Mouse (Mus musculus) cerebellum, postnatal 36 days (tissue): ENCODE results near the gene Igdcc3.

Experiments used
- DNase-seq, 2 experiments: peaks; one replicate each; pipeline ENCODE4 v3.0.0; 2021 to 2022; ENCODE audit warnings: mixed read lengths in 2 of 2

Gene Igdcc3

GRCm38 (mm10) chr9:65141306-65141975 lies 452 bp downstream of the Igdcc3 start:
- peak; percentile 31 to 36 for DNase-seq

DNA sequence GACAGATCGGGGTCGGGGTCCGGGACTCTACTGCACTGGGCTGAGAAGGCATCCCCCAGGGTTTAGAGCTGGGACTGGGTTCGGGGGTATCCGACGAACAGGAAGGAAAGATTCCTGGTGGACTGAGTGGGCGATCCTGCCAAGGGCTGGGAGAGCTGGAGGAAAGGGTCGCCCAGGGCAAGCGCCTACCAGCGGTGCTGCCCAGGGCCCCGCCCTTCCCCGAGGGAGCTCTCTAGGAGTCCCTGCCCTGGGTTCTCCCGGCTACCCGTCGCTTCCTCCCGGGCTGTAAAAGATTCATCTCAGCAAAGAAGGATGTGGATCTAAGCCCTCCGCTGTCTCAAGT lies 958 bp downstream of the Igdcc3 start:
- peak in 1 of 2 experiments; percentile 11 for DNase-seq

- DNase-seq = no peak
Measured at GRCm38 (mm10) chr9:65142399-65142798, 1.4 kb downstream of the Igdcc3 start.

DNA sequence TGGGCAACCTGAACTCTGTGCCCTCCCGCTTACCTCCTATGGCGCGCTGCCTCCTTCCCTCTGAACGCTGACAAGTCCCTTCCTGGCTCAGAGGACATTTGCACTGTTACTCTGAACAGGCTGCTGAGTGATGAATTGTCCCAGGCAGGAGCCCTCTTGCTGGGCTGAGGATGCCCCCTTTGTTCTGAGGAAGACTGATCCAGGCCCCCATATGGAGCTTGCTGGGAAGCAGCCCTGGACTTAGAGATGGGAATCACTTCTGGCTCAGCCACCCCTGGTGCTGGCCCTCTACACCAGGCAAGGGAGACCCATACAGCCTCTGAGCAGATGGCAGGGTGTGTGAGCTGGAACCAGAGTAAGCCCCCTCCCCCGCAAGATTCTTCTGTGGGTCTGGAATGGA lies 5.0 kb downstream of the Igdcc3 start:
- no peak for DNase-seq

GRCm38 (mm10) chr9:65148507-65148906 lies 7.5 kb downstream of the Igdcc3 start:
- no peak for DNase-seq

GRCm38 (mm10) chr9:65152711-65153330 lies 11.8 kb downstream of the Igdcc3 start:
- no peak for DNase-seq

DNA sequence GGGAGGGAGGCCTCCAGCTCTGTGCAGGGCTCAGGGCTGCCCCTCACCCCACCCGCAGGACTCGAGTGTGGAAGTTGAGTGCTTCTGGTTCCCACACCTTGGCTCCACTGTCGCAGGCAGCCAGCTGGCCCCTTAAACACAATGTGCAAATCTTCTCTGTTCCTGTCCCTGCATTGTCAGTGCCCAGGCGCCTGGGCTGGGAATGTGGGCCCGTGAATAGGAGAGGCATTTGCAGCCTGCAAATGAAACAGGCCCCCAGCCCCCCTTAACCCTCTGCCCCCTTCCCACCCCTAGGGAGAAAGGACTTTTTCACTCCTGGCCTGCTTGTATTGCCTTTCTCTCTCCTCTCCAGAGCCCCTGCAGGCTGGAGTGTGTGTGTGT lies 12.3 kb downstream of the Igdcc3 start:
- DNase-seq = no peak

DNA sequence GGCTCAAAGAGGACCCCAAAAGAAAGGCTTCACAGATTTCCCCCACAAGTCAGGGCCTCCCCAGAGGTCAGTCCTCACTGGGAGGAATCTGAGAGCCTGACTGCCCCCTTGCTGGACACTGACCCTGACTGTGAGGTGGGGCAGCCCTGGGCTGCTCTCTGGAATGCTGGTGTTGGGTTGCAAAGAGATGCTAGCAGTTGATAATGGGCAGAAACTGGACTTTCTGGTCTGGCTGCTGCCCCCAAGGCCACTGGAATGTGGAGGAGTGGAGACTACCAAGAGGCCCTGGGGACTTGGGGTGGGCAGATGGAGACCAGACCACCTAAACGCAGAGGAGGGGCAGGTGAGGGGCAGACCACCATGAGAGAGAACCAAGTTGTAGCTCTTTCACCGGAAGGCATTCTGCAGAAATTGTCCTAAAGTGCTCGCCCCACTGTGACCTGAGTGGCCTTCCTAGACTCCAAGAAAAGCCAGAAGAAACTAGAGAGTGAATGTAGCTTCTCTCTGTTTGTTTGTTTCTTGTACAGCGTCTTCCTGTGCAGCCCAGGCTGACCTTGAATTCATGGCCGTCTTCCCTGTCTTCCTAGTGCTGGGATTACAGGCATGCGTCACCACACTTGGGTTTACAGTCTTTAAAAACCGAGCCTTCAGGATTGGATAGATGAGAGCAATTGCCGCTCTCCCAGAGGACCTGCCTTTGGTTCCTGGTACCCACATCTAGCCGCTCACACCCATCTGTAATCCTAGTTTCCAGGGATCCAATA lies 13.9 kb downstream of the Igdcc3 start:
- no peak for DNase-seq

DNA sequence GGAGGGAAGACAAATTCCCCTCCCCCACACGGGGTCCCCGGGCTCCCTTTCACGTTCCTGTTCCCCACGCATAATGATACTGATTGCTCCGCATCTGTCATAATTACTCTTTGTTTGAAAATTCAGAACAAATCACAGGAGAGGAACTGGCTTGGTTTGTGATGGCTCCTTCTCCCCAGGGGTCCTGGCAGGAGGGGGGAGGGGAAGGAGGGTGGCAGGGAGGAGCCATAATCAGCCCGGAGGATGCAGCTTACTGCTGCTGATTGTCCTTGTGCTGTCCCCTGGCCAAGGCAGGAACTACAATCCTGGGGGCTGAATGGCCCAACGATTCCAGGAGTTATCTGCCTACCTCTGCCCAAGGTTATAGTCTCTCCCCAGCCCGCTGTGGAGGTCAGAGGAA lies 15.6 kb downstream of the Igdcc3 start:
- no peak for DNase-seq

- no peak for DNase-seq
Measured at GRCm38 (mm10) chr9:65157631-65158030, 16.6 kb downstream of the Igdcc3 start.

DNA sequence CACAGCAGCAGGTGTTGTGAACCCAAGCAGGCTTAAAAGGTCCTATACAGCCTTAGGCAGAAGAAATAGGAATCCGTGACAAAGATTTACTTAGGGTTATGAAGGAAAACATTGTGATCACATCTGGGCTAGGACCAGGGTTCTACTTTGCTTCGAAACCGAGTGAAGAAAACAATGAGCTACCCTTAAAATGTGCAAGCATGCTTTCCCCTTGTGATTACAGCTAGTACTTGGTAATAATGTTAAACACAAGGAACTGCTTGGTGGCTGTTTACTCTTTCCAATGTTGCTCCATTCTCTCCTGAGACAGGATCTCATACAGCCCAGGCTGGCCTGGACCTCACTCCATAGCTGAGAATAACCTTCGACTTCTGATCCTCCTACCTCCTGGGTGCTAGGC lies 20.2 kb downstream of the Igdcc3 start:
- DNase-seq = no peak

DNA sequence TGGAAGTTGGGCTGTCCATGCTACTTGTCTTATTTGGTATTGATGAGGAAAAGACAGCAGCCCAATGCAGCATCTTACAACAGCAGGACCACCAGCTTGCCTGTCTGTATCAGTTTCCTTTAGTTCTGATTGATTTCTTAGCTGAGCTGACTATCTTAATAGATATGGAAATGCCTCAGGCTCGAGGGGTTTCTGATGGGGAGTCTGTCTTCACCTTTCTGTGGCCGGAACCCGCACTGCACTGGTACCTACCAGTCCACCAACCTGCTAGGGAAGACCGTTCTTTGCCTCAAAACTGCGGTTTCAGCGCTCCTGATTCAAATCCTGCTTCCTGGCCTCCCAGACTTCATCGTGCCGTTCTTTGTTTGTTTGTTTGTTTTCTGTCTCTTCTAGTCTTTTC lies 20.9 kb downstream of the Igdcc3 start:
- no peak for DNase-seq

- peak in 1 of 2 experiments; percentile 24 for DNase-seq
Measured at GRCm38 (mm10) chr9:65162711-65163639, 22.0 kb downstream of the Igdcc3 start.

- no peak for DNase-seq
Measured at GRCm38 (mm10) chr9:65164870-65165269, 23.9 kb downstream of the Igdcc3 start.

DNA sequence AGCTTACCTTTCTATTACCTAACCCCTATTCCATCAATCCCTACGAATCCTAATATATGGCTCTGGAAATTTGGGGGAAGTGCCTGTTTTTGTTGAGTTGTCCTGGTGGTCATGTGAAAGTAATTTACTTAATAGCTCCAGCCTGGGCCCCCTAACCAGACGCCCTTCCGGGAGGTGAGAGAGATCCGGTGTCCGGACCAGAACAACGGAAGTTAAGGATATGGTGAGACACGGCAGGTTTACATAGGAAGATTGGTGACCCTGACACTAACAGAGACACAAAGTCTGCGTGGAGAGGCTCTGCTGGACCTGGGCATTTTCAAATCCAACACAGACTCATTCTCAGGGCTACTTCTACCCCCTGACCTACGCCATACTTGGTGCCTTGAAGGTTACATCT lies 25.4 kb downstream of the Igdcc3 start:
- DNase-seq = no peak

- DNase-seq = no peak
Measured at GRCm38 (mm10) chr9:65168534-65168933, 27.5 kb downstream of the Igdcc3 start.

GRCm38 (mm10) chr9:65168952-65169351 lies 28.0 kb downstream of the Igdcc3 start:
- no peak for DNase-seq

- no peak for DNase-seq
Measured at GRCm38 (mm10) chr9:65172654-65173053, 31.7 kb downstream of the Igdcc3 start.

- no peak for DNase-seq
Measured at GRCm38 (mm10) chr9:65175234-65175938, 34.4 kb downstream of the Igdcc3 start.

GRCm38 (mm10) chr9:65175939-65176871 lies 35.2 kb downstream of the Igdcc3 start:
- DNase-seq = no peak

- no peak for DNase-seq
Measured at GRCm38 (mm10) chr9:65177497-65177896, 36.5 kb downstream of the Igdcc3 start.
